7 mouse cellular contexts compared by ENCODE assay signal in genomic region chr17:71869372-71870231, GRCm38 (mm10).
DNase-seq lines count a peak whose midpoint lies in the region; ATAC-seq and TF ChIP-seq lines count a peak whose summit lies in the region.

No protein-coding gene starts in this region.

- no peak overlapping the region for H3K27ac ChIP-seq in intestine, embryonic 16.5 days (ENCODE audit: low read length)
- no peak overlapping the region for H3K27ac ChIP-seq in liver, embryonic 14.5 days

- TF ChIP-seq EP300 in liver, embryonic 14.5 days (IDR thresholded peaks at IDR 0.05; ENCODE audit: low read depth), result no peak

- peak; percentile 56 for DNase-seq in Muller cell, postnatal 12 days (ENCODE audit: inconsistent ontology term)
- DNase-seq in adrenal gland, postnatal 25 days, result peak; percentile 39
- DNase-seq in liver, embryonic 14.5 days (ENCODE audit: low read depth in 3 of 3, low spot score in 3 of 3), result no peak
- peak; percentile 20 for DNase-seq in ovary, postnatal 10 days (ENCODE audit: low spot score)

- peak; percentile 25; the same call in 1 of the 2 replicates for ATAC-seq in granulocyte monocyte progenitor cell, adult 5-6 weeks (replicated peaks; ENCODE audit: poor library complexity, severe bottlenecking)
- ATAC-seq in intestine, embryonic 16.5 days, result peak; percentile 78
- no peak for ATAC-seq in liver, embryonic 14.5 days (ENCODE audit: insufficient read depth)
- no peak; the same call in 1 of the 2 replicates for ATAC-seq in megakaryocyte progenitor cell, adult 5-6 weeks (replicated peaks; ENCODE audit: poor library complexity)

- H3K9ac ChIP-seq in intestine, embryonic 16.5 days (ENCODE audit: low read depth, low read length), result peak overlapping the region; percentile 69
- no peak overlapping the region for H3K9ac ChIP-seq in liver, embryonic 14.5 days (replicated peaks)

- peak overlapping the region; percentile 56 for H3K4me3 ChIP-seq in intestine, embryonic 16.5 days (ENCODE audit: low read length)
- peak overlapping the region; percentile 18 to 38; a peak in 3 of 4 replicates for H3K4me3 ChIP-seq in liver, embryonic 14.5 days (ENCODE audit: insufficient read depth in 1 of 2, low read depth in 2 of 2, low read length in 2 of 2)

- TF ChIP-seq CTCF in liver, embryonic 14.5 days (IDR thresholded peaks at IDR 0.05; ENCODE audit: low read depth), result no peak

- WGBS in intestine, embryonic 16.5 days, result 6% methylated on average over 60 of the region's 60 CpGs
- WGBS in liver, embryonic 14.5 days (ENCODE audit: insufficient replicate concordance), result 7% methylated on average over 60 of the region's 60 CpGs

- H3K4me1 ChIP-seq in intestine, embryonic 16.5 days (ENCODE audit: control insufficient read depth, insufficient read depth, low read length), result 0 out of 2 replicates have a peak, but pooled peaks cover 7% of the 10 kb centered on the region
- H3K4me1 ChIP-seq in liver, embryonic 14.5 days (replicated peaks; ENCODE audit: control insufficient read depth in 2 of 2, insufficient read depth in 2 of 2, low read length in 1 of 2), result no peaks in the 10 kb centered on the region

- no peaks in the 10 kb centered on the region for H3K27me3 ChIP-seq in intestine, embryonic 16.5 days (replicated peaks; ENCODE audit: control insufficient read depth, insufficient read depth, low read length)
- peaks cover 8% of the 10 kb centered on the region for H3K27me3 ChIP-seq in liver, embryonic 14.5 days (ENCODE audit: control insufficient read depth, insufficient read depth, low read length)

- no peaks in the 10 kb centered on the region for H3K36me3 ChIP-seq in intestine, embryonic 16.5 days (ENCODE audit: control insufficient read depth, insufficient read depth, low read length)
- no peaks in the 10 kb centered on the region for H3K36me3 ChIP-seq in liver, embryonic 14.5 days (replicated peaks; ENCODE audit: control insufficient read depth, insufficient read depth, low read depth)

- H3K9me3 ChIP-seq in intestine, embryonic 16.5 days (ENCODE audit: control insufficient read depth, low read length), result no peaks in the 10 kb centered on the region
- no peaks in the 10 kb centered on the region for H3K9me3 ChIP-seq in liver, embryonic 14.5 days (ENCODE audit: control insufficient read depth, low read length)

- peak overlapping the region; percentile 93 for H3K4me2 ChIP-seq in intestine, embryonic 16.5 days (ENCODE audit: low read depth, low read length)
- peak overlapping the region; percentile 48 for H3K4me2 ChIP-seq in liver, embryonic 14.5 days (ENCODE audit: low read depth)

Comparison
In these comparisons a context has a peak if more than half of its experiments do, and no peak if none do; other contexts are left out.
1. DNase-seq: peak in Muller cell, postnatal 12 days (single experiment), adrenal gland, postnatal 25 days (single experiment) and ovary, postnatal 10 days (single experiment); none in liver, embryonic 14.5 days (0 of 3).
2. ATAC-seq: peak in granulocyte monocyte progenitor cell, adult 5-6 weeks (single experiment) and intestine, embryonic 16.5 days (single experiment); none in liver, embryonic 14.5 days (single experiment) and megakaryocyte progenitor cell, adult 5-6 weeks (single experiment).